Mouse (Mus musculus): ENCODE data around the gene Csf2ra. TPM values are rescaled to one million over a fixed set of nuclear protein-coding genes. Genes with fewer than 3 reads are reported as not detected.
A peak's percentile ranks its signal among the peaks of the same experiment; 100 is the strongest.
"Not testable (repeated sequence)": the region's sequence is repeated elsewhere in the genome, so short reads cannot be mapped to it uniquely, and the experiment has no call there.

Csf2ra gene
- total RNA-seq (2021) = 1 to 10 TPM; 7.6 to 8.1 TPM

- no peak for DNase-seq (ENCODE audit: low spot score)
- intact Hi-C loops (cut with DNase I) = no loop called here
Measured at GRCm38 (mm10) chr19:61227941-61228701, at the start of gene Csf2ra. Gene Csf2ra, minus strand, starts transcription at chr19:61228429.

- intact Hi-C loops (cut with DNase I) = no loop called here
- no peak for DNase-seq (ENCODE audit: low spot score)
Measured at GRCm38 (mm10) chr19:61275446-61275845, 47.2 kb upstream of the Csf2ra start.

- not testable (repeated sequence) for DNase-seq (ENCODE audit: low spot score)
- intact Hi-C loops (cut with DNase I) = loop anchor here (5.0 kb wide), 1 partner anchor 72 kb away; no protein-coding TSS in a partner anchor
Measured at GRCm38 (mm10) chr19:61269141-61269540, 40.9 kb upstream of the Csf2ra start.

GRCm38 (mm10) chr19:61267141-61267540 lies 38.9 kb upstream of the Csf2ra start:
- no peak for DNase-seq (ENCODE audit: low spot score)
- intact Hi-C loops (cut with DNase I) = loop anchor here (5.0 kb wide), 1 partner anchor 70 kb away; no protein-coding TSS in a partner anchor

GRCm38 (mm10) chr19:61266651-61267050 lies 38.4 kb upstream of the Csf2ra start:
- no peak for DNase-seq (ENCODE audit: low spot score)
- intact Hi-C loops (cut with DNase I) = loop anchor here (5.0 kb wide), 1 partner anchor 69 kb away; no protein-coding TSS in a partner anchor

- intact Hi-C loops (cut with DNase I) = loop anchor here (5.0 kb wide), 1 partner anchor 69 kb away; no protein-coding TSS in a partner anchor
- DNase-seq (ENCODE audit: low spot score) = no peak
Measured at GRCm38 (mm10) chr19:61266246-61266615, 38.0 kb upstream of the Csf2ra start.

GRCm38 (mm10) chr19:61265349-61266245 lies 37.4 kb upstream of the Csf2ra start:
- intact Hi-C loops (cut with DNase I) = loop anchor here (5.0 kb wide), 1 partner anchor 68 kb away; no protein-coding TSS in a partner anchor
- DNase-seq (ENCODE audit: low spot score) = no peak

- no peak for DNase-seq (ENCODE audit: low spot score)
- intact Hi-C loops (cut with DNase I) = loop anchor here (5.0 kb wide), 1 partner anchor 68 kb away; no protein-coding TSS in a partner anchor
Measured at GRCm38 (mm10) chr19:61264933-61265332, 36.7 kb upstream of the Csf2ra start.

GRCm38 (mm10) chr19:61264227-61264626 lies 36.0 kb upstream of the Csf2ra start:
- intact Hi-C loops (cut with DNase I) = no loop called here
- no peak for DNase-seq (ENCODE audit: low spot score)

- DNase-seq (ENCODE audit: low spot score) = no peak
- intact Hi-C loops (cut with DNase I) = no loop called here
Measured at GRCm38 (mm10) chr19:61261241-61261640, 33.0 kb upstream of the Csf2ra start.

GRCm38 (mm10) chr19:61257733-61258132 lies 29.5 kb upstream of the Csf2ra start:
- no peak for DNase-seq (ENCODE audit: low spot score)
- intact Hi-C loops (cut with DNase I) = no loop called here

- intact Hi-C loops (cut with DNase I) = no loop called here
- no peak for DNase-seq (ENCODE audit: low spot score)
Measured at GRCm38 (mm10) chr19:61256166-61256887, 28.1 kb upstream of the Csf2ra start.

- DNase-seq (ENCODE audit: low spot score); intact Hi-C loops (cut with DNase I): not testable (repeated sequence)
Measured at GRCm38 (mm10) chr19:61247334-61247733, 19.1 kb upstream of the Csf2ra start.

GRCm38 (mm10) chr19:61244721-61245436 lies 16.6 kb upstream of the Csf2ra start:
- intact Hi-C loops (cut with DNase I) = no loop called here
- no peak for DNase-seq (ENCODE audit: low spot score)

- no peak for DNase-seq (ENCODE audit: low spot score)
- intact Hi-C loops (cut with DNase I) = no loop called here
Measured at GRCm38 (mm10) chr19:61237967-61238366, 9.7 kb upstream of the Csf2ra start.

- intact Hi-C loops (cut with DNase I) = no loop called here
- DNase-seq (ENCODE audit: low spot score) = no peak
Measured at GRCm38 (mm10) chr19:61234532-61234931, 6.3 kb upstream of the Csf2ra start.

- intact Hi-C loops (cut with DNase I) = no loop called here
- DNase-seq (ENCODE audit: low spot score) = peak; percentile 70
Measured at GRCm38 (mm10) chr19:61226928-61227854, 1.0 kb downstream of the Csf2ra start.

- intact Hi-C loops (cut with DNase I) = no loop called here
- peak; percentile 25 for DNase-seq (ENCODE audit: low spot score)
Measured at GRCm38 (mm10) chr19:61226401-61226927, 1.8 kb downstream of the Csf2ra start.
